Mouse (Mus musculus): ENCODE data around the gene Dab1. TPM values are rescaled to one million over a fixed set of nuclear protein-coding genes. Genes with fewer than 3 reads are reported as not detected.

Gene Dab1
- polyA plus RNA-seq, 1 experiment from 2014 or later: 41.6 TPM

DNA sequence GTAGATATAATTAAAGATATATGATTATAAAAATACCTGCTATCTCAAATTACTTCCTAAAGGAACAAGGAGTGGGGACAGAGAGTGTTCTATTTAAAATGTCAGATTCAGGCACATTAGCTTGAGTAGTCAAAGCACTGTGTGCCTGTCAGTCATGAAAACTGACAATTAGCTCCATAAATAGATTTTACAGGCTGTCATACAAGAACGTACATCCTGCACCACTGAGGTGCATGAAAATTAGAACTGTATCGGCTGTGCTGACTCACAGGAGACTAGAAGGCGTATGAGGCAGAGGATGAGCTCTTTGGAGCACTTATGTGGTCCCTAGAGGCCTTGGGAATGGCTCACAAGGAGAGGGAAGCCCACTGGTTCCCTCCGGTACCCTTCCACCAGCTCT lies 882.1 kb downstream of the Dab1 start:
- 68% methylated on average over 4 of the region's 4 CpGs for WGBS
- no peak overlapping the region for H3K27ac ChIP-seq
- no peaks in the 10 kb centered on the region for H3K27me3 ChIP-seq (replicated peaks)
- no peak overlapping the region for H3K4me2 ChIP-seq (replicated peaks)
- H3K36me3 ChIP-seq: no peaks in the 10 kb centered on the region
- H3K9ac ChIP-seq: no peak overlapping the region
- peaks cover 6% of the 10 kb centered on the region; the same call in 1 of the 2 replicates for H3K4me1 ChIP-seq (replicated peaks)
- H3K4me3 ChIP-seq (replicated peaks): no peak overlapping the region
- ATAC-seq: no peak
- no peaks in the 10 kb centered on the region for H3K9me3 ChIP-seq

DNA sequence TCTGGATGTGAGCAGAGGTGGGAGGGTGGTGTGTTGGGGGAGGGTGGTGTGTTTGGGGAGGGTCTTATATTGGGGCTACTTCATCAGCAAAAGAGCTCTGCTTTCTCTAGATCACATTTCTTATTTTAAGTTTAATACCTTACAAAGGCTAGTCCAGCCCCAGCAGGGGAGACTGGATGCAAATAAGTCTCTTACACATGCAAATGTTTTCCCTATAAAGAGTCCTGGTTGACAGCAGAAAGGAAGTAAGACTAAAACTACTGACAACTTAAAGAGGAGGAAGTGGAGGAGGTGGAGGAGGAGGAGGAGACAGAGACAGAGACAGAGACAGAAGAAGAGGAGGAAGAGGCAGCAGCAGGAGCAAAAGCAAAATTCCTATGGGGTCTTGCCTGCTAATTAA lies 885.8 kb downstream of the Dab1 start:
- Histone ChIP-seq H3K36me3 (no peaks in the 10 kb centered on the region), H3K9ac (no peak overlapping the region), H3K4me2 (replicated peaks) (no peak overlapping the region), H3K27me3 (replicated peaks) (no peaks in the 10 kb centered on the region), H3K9me3 (no peaks in the 10 kb centered on the region), H3K27ac (no peak overlapping the region), H3K4me3 (replicated peaks) (no peak overlapping the region), H3K4me1 (replicated peaks) (peaks cover 10% of the 10 kb centered on the region; the same call in 1 of the 2 replicates)
- no peak for ATAC-seq

DNA sequence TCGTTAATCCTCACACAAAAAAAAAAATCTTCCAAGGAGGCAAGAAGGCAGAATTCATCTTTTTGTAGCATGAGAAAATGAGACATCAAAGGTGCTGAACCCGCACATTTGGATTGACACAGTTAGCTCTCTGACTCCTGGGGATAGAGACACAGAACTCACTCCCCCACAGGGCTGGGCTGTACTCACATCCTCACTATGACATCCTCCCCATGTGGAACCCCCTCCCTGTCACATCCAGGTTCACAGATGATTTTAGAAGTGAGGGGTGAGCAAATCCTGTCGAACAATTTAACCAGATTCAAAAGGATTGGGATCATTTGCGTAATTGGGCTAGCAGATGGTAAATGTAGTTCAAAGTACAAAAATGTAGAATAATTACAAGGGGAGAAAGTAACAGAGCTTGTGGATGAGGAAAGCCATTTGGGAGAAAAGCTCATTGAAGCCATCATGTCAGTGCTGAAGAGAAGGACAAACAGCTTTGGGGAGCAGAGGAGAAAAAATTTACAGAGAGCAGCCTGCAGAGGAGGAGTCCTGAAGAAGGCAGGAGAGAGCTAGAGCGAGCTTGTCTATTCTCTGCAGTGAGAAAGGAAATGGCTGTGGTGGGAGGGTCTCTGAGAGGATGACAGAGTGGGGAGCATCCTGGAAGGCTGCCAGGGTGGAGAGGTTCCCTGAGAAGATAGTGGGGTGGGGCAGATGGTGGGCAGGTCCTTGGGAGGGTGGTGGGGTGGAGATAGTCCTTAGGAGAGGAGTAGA lies 890.2 kb downstream of the Dab1 start:
- Histone ChIP-seq H3K36me3 (no peaks in the 10 kb centered on the region), H3K4me2 (replicated peaks) (no peak overlapping the region), H3K9me3 (no peaks in the 10 kb centered on the region), H3K27ac (no peak overlapping the region), H3K9ac (no peak overlapping the region), H3K4me3 (replicated peaks) (no peak overlapping the region), H3K4me1 (replicated peaks) (0 out of 2 replicates have a peak, but pooled peaks cover 4% of the 10 kb centered on the region), H3K27me3 (replicated peaks) (no peaks in the 10 kb centered on the region)
- ATAC-seq: no peak
- WGBS: 58% methylated on average over 5 of the region's 5 CpGs

DNA sequence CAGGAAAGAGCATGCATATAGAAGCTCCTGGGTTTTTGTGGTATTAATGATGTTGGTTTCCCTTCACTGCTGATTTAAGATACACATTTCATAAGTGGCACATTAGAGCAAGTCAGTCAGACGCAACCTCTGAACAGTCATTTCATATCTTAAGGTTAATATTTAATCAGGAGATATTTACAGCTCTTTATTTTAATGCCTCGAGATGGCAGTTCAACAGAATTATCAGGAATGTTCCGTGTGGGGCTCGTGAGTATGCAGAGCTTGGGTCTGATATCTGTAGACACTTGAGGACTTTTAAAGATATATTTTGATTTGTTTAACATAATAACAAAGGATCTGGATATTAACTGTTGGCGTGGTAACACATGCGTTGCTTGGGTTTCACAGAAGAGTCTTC lies 892.7 kb downstream of the Dab1 start:
- Histone ChIP-seq H3K27me3 (replicated peaks) (no peaks in the 10 kb centered on the region), H3K9ac (no peak overlapping the region), H3K4me1 (replicated peaks) (0 out of 2 replicates have a peak, but pooled peaks cover 4% of the 10 kb centered on the region), H3K4me3 (replicated peaks) (no peak overlapping the region), H3K27ac (0 out of 2 replicates have a peak overlapping the region, but pooled peaks have one; percentile 44), H3K36me3 (no peaks in the 10 kb centered on the region), H3K9me3 (no peaks in the 10 kb centered on the region), H3K4me2 (replicated peaks) (peak overlapping the region; percentile 4; the same call in 1 of the 2 replicates)
- 48% methylated on average over 6 of the region's 6 CpGs for WGBS
- ATAC-seq: peak; percentile 57

DNA sequence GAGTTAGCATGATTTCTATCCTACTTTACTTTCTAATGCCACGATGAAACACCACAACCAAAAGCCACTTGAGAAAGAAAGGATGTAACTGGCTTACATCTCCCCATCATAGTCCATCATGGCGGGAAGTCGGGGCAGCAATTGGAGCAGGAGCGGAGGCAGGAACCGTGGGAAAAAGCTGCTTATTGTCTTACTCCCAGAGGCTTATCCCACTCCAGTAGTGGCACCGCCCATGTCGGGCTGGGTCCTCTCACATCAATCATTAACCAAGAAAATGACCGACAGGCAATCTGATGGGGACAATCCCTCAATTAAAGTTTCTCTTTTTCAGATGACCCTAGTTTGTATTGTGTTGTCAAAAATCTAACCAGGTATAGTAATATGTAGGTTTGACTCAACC lies 893.4 kb downstream of the Dab1 start:
- 0 out of 2 replicates have a peak overlapping the region, but pooled peaks have one; percentile 44 for H3K27ac ChIP-seq
- no peak overlapping the region for H3K9ac ChIP-seq
- H3K27me3 ChIP-seq (replicated peaks): no peaks in the 10 kb centered on the region
- 60% methylated on average over 8 of the region's 8 CpGs for WGBS
- H3K4me2 ChIP-seq (replicated peaks): 0 out of 2 replicates have a peak overlapping the region, but pooled peaks have one; percentile 4
- H3K4me1 ChIP-seq (replicated peaks): 0 out of 2 replicates have a peak, but pooled peaks cover 4% of the 10 kb centered on the region
- H3K36me3 ChIP-seq: no peaks in the 10 kb centered on the region
- no peaks in the 10 kb centered on the region for H3K9me3 ChIP-seq
- H3K4me3 ChIP-seq (replicated peaks): no peak overlapping the region
- ATAC-seq: peak; percentile 76

DNA sequence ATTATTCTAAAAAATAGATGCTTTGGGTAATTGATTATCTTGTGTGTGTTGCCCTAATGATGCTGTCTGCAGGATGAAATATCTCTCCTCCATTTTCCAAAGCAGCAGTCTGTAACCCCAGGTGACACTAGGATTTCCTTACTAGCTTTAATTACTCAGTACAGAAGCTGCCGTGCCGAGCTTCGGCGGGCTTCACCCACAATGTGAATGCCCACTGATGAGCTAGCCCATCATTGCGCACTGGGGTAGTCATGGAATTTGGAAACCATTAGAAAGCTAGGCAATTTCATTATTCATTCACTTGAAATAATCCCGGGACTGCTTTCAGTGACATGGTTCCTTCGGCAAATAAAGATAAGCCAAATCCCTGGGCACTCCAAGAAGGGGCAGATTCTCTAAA lies 894.5 kb downstream of the Dab1 start:
- Histone ChIP-seq H3K27me3 (replicated peaks) (no peaks in the 10 kb centered on the region), H3K4me2 (replicated peaks) (no peak overlapping the region), H3K4me1 (replicated peaks) (0 out of 2 replicates have a peak, but pooled peaks cover 4% of the 10 kb centered on the region), H3K27ac (no peak overlapping the region), H3K4me3 (replicated peaks) (no peak overlapping the region), H3K9ac (no peak overlapping the region), H3K9me3 (no peaks in the 10 kb centered on the region), H3K36me3 (no peaks in the 10 kb centered on the region)
- no peak for ATAC-seq
- WGBS: 68% methylated on average over 7 of the region's 7 CpGs

DNA sequence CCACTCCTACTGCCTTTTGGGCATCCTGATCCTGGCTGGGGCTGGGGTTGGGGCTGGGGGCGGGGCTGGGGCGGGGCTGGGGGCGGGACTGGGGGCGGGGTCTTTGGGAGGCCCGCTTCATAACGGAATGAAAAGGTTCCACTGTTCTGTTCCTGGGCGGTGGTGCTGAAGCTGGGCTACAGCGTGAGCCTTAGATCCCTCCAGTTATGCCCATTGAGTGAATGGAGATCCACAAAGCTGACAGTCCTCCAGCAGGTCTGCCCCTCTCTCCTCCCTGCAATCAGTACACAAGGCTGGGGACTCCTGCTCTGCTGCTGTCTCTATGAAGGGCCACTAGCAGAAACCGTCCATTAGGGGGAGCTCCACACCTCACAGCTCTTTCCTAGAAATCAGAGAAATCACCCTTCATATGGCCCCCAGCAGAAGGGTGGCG lies 895.4 kb downstream of the Dab1 start:
- no peak overlapping the region for H3K27ac ChIP-seq
- WGBS: 4% methylated on average over 10 of the region's 10 CpGs
- H3K9me3 ChIP-seq: no peaks in the 10 kb centered on the region
- H3K4me1 ChIP-seq (replicated peaks): 0 out of 2 replicates have a peak, but pooled peaks cover 3% of the 10 kb centered on the region
- H3K36me3 ChIP-seq: no peaks in the 10 kb centered on the region
- H3K4me2 ChIP-seq (replicated peaks): peak overlapping the region; percentile 48
- H3K27me3 ChIP-seq (replicated peaks): no peaks in the 10 kb centered on the region
- H3K9ac ChIP-seq: no peak overlapping the region
- ATAC-seq: peak; percentile 56
- H3K4me3 ChIP-seq (replicated peaks): 0 out of 2 replicates have a peak overlapping the region, but pooled peaks have one; percentile 15

DNA sequence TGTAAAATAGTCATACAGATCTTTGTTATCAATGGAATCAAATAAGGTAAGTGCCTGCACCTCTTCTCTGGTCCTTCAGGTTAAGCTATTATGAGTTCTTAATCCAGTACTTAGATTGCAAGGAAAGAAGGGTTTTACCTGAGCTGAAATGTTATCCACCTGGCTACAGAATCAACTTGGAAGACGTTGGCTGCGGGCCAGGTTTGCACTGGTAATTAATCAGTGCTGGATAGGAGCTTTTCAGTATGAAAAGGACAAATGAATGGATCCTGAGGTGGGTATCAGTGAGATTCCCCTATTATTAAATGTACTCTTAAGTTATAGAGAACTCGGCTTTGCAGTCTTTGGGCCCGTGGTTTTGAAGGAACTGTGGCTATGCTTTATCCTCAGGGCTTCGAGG lies 896.5 kb downstream of the Dab1 start:
- no peak overlapping the region for H3K4me2 ChIP-seq (replicated peaks)
- WGBS: 56% methylated on average over 5 of the region's 5 CpGs
- H3K9me3 ChIP-seq: no peaks in the 10 kb centered on the region
- H3K4me1 ChIP-seq (replicated peaks): no peaks in the 10 kb centered on the region
- ATAC-seq: no peak
- no peak overlapping the region for H3K9ac ChIP-seq
- H3K36me3 ChIP-seq: no peaks in the 10 kb centered on the region
- no peak overlapping the region for H3K4me3 ChIP-seq (replicated peaks)
- no peak overlapping the region for H3K27ac ChIP-seq
- no peaks in the 10 kb centered on the region for H3K27me3 ChIP-seq (replicated peaks)

DNA sequence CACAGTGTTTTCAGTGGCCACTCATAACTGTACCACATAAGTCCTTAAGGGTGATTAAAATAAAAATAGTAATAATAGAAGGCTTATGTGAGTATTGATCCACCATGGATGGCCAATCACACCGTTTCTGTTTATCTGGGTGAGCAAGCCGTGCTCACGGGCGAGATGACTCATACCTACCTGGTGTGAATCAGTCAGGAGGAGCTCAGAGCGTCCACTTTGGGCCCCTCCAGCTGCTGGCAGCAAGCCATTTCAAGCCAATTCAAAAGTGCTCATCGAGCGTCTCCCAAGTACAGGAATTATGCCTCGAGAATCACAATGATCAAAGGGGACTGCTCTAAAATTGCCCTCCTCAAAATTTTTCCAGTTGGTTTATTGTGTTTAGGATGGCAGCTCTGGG lies 903.2 kb downstream of the Dab1 start:
- 35% methylated on average over 8 of the region's 8 CpGs for WGBS
- H3K9me3 ChIP-seq: no peaks in the 10 kb centered on the region
- no peak overlapping the region for H3K9ac ChIP-seq
- no peaks in the 10 kb centered on the region for H3K36me3 ChIP-seq
- H3K4me1 ChIP-seq (replicated peaks): 0 out of 2 replicates have a peak, but pooled peaks cover 4% of the 10 kb centered on the region
- no peak overlapping the region for H3K4me3 ChIP-seq (replicated peaks)
- no peak overlapping the region for H3K27ac ChIP-seq
- ATAC-seq: peak; percentile 85
- no peaks in the 10 kb centered on the region for H3K27me3 ChIP-seq (replicated peaks)
- 0 out of 2 replicates have a peak overlapping the region, but pooled peaks have one; percentile 7 for H3K4me2 ChIP-seq (replicated peaks)

DNA sequence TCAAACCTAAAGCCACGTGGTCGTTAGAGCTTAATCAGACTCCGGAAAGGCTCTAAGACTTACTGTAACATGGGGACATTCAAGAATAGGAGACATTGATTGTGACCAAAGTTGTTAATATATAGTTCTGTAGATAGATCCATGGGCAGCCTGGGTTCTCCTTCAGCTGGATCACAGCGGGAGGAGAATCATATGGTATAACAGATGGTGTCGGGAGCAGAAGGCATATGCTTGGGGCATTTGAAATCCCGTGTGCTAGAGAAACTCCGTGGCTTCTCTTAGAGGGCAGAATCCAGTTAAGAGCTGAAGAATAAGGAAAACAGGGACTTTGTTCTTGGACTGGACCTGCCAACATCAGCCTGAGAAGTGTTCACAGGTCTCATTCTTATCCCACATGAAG lies 904.6 kb downstream of the Dab1 start:
- H3K4me2 ChIP-seq (replicated peaks): no peak overlapping the region
- 88% methylated on average over 7 of the region's 7 CpGs for WGBS
- no peak overlapping the region for H3K27ac ChIP-seq
- no peaks in the 10 kb centered on the region for H3K9me3 ChIP-seq
- no peak overlapping the region for H3K9ac ChIP-seq
- 0 out of 2 replicates have a peak, but pooled peaks cover 4% of the 10 kb centered on the region for H3K4me1 ChIP-seq (replicated peaks)
- H3K4me3 ChIP-seq (replicated peaks): no peak overlapping the region
- no peaks in the 10 kb centered on the region for H3K27me3 ChIP-seq (replicated peaks)
- no peak for ATAC-seq
- H3K36me3 ChIP-seq: no peaks in the 10 kb centered on the region

DNA sequence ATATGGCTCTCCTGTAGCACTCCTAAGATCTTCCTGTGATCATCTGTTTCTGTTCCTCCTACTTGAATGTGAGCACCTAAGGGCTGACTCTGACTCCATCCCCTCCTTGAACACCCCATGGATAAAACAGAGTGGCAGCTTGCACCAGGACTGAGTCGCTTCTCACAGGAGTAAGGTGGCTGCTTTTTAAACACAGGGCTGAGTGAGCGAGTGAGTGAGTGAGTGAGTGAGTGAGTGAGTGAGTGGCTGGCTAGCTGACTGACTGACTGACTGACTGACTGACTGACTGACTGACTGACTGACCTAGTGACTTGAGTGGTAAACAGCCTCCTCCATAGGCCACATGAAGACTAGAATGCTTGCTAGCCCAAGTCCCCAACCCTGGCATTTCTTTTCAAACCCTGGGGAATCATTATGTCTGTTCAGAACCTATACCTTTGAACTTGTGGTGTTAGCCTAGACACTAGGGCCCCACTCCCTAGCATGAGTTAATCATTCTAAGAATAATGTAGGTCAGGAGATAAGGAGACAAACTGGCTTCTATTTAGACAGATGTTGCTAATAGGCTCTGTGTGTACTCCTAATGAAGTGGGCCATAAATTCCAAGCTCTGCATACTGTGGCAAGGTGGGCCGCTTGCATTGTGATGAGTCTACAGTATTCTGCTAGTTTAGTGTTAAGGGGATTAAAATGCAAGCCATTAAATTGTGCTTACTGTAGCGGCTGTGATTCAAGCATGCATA lies 910.9 kb downstream of the Dab1 start:
- peak; percentile 96 for ATAC-seq
- WGBS: 57% methylated on average over 4 of the region's 4 CpGs
- Histone ChIP-seq H3K4me1 (replicated peaks) (no peaks in the 10 kb centered on the region), H3K4me2 (replicated peaks) (0 out of 2 replicates have a peak overlapping the region, but pooled peaks have one; percentile 3), H3K36me3 (no peaks in the 10 kb centered on the region), H3K9ac (no peak overlapping the region), H3K4me3 (replicated peaks) (no peak overlapping the region), H3K27ac (peak overlapping the region; percentile 63), H3K27me3 (replicated peaks) (no peaks in the 10 kb centered on the region), H3K9me3 (no peaks in the 10 kb centered on the region)

DNA sequence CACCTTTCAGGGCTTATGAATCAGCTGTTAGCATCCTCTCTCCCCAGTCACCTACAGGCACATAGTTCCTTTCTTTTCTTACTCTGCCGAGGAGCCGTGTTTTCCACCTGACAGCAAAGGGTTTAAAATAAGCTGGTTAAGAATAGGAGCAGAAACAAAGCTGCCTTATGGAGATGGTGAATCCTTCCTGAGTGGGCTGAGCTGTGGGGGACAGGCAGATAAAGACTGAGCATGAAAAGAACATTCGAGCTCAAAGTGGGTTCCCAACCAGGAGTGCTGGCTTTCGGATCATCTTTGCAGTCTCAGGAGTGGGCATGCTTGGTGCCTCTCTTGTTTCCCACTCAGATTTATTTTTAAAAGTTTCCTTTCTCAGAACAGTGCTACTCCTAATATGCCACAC lies 913.7 kb downstream of the Dab1 start:
- no peaks in the 10 kb centered on the region for H3K4me1 ChIP-seq (replicated peaks)
- H3K36me3 ChIP-seq: no peaks in the 10 kb centered on the region
- H3K4me2 ChIP-seq (replicated peaks): no peak overlapping the region
- H3K27ac ChIP-seq: no peak overlapping the region
- H3K9ac ChIP-seq: no peak overlapping the region
- H3K4me3 ChIP-seq (replicated peaks): no peak overlapping the region
- 93% methylated on average over 4 of the region's 4 CpGs for WGBS
- no peaks in the 10 kb centered on the region for H3K9me3 ChIP-seq
- no peak for ATAC-seq
- no peaks in the 10 kb centered on the region for H3K27me3 ChIP-seq (replicated peaks)

All from intestine, embryonic 15.5 days (tissue).